Mouse (Mus musculus): Measurements from ENCODE around the gene Znrd1as.

- no peak for TF ChIP-seq CTCF (IDR thresholded peaks at IDR 0.05; ENCODE audit: low read depth)
- no peak for TF ChIP-seq EP300 (IDR thresholded peaks at IDR 0.05; ENCODE audit: low read depth)
Measured at GRCm38 (mm10) chr17:36920239-36920638, 38.2 kb upstream of the Znrd1as start.
